Mouse (Mus musculus) ES-E14 (cell line): Measurements from ENCODE around the gene Tmem256.

ENCODE experiments used
- ZC3H11A ChIP-seq: IDR thresholded peaks from 2 replicates; pipeline ENCODE4 v1.6.1; 2012; ENCODE audit warnings: low read depth, mild to moderate bottlenecking, inconsistent platforms, low read length, borderline replicate concordance
- ZNF384 ChIP-seq: IDR thresholded peaks from 2 replicates; pipeline ENCODE4 v1.6.1; 2012; ENCODE audit warnings: low read depth, low read length, inconsistent platforms

DNA sequence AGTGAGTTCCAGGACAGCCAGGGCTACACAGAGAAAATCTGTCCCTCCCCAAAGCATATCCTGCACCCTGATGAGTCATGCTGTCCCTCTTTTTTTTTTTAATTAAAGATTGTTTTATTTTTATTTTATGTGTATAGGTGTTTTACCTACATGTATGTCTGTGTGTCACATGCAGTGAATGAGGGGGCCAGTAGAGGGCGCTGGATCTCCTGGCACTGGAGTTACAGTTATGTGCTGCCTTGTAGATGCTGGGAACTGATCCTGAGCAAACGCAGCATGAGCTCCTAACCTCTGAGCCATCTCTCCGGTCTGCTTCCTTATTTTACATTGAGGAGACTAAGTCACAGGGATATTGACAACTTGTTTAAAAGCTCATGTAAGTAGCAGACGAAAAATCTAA, 44.8 kb downstream of the Tmem256 start:
- TF ChIP-seq ZC3H11A (no peak), ZNF384 (no peak)
